Mouse (Mus musculus) cerebellum, adult 2 months (tissue): Measurements from ENCODE around the gene Olfr465-ps1.

Source experiments
- CTCF ChIP-seq: fragments of 200-500 bp; IDR thresholded peaks from 2 replicates; pipeline ENCODE4 v1.5.1; 2011; ENCODE audit warnings: low read depth, mild to moderate bottlenecking, control low read depth, low read length, moderate library complexity, borderline replicate concordance; ENCODE audit not compliant: insufficient read depth
- POLR2A ChIP-seq: fragments of 200-500 bp; IDR thresholded peaks from 2 replicates; pipeline ENCODE4 v1.6.1; 2011; ENCODE audit warnings: low read length, control low read depth, borderline replicate concordance; ENCODE audit not compliant: insufficient read depth

DNA sequence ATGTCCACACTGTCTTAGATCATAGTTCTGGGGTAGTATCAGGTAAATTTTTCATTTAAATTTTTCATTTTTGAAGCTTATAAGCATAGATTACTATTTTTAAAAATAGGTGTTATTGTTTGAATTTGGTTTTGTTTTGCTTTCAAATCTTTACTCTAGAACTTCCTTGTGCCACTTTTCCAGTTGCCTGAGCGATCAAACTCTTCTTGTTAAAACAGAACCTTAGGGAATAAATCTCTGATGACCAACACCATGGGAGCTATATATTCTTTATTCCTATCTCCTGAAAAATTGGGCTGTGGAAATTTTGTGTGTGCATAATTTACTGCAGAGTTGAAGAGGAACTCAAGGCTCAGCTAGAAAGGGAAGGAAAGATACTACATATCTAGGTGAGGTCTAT is 12.1 kb downstream of the Olfr465-ps1 start, which contains the start of gene Olfr466:
- TF ChIP-seq CTCF (no peak), POLR2A (no peak)
